Mouse (Mus musculus) limb, embryonic 12.5 days (tissue): ENCODE measurements at regions not wholly inside any gene's neighbourhood (a gene's known extent, or its start where the extent isn't known, plus 50 kb on each side); places are given as distances from the start of the nearest gene placed in this dataset.

Experiments used
- ATAC-seq: fragments of 200-750 bp; cut with Nextera tagmentation; 2 replicates; pipeline ENCODE4 v1.8.0; 2017; ENCODE audit warnings: low read depth, moderate TSS enrichment; ENCODE audit not compliant: insufficient number of reproducible peaks, insufficient read depth, low FRiP score, low TSS enrichment
- H3K27ac ChIP-seq: fragments of 300-500 bp; sonication (generic); 2 replicates; pipeline ENCODE4 v1.5.1; 2016; ENCODE audit warnings: mild to moderate bottlenecking, moderate library complexity
- H3K27me3 ChIP-seq: fragments of 300-500 bp; sonication (generic); 2 replicates; pipeline ENCODE4 v1.6.1; 2016; ENCODE audit warnings: mild to moderate bottlenecking, moderate library complexity
- H3K36me3 ChIP-seq: fragments of 300-500 bp; sonication (generic); 2 replicates; pipeline ENCODE4 v1.6.1; 2016; ENCODE audit warnings: mild to moderate bottlenecking, moderate library complexity
- H3K4me1 ChIP-seq: fragments of 300-500 bp; sonication (generic); replicated peaks from 2 replicates; pipeline ENCODE4 v1.6.1; 2016
- H3K4me2 ChIP-seq: fragments of 300-500 bp; sonication (generic); 2 replicates; pipeline ENCODE4 v1.6.1; 2016; ENCODE audit warnings: mild to moderate bottlenecking, moderate library complexity
- H3K4me3 ChIP-seq: fragments of 300-500 bp; sonication (generic); replicated peaks from 2 replicates; pipeline ENCODE4 v1.5.1; 2016; ENCODE audit warnings: mild to moderate bottlenecking
- H3K9ac ChIP-seq: fragments of 300-500 bp; sonication (generic); replicated peaks from 2 replicates; pipeline ENCODE4 v1.6.1; 2016; ENCODE audit warnings: mild to moderate bottlenecking, moderate library complexity
- H3K9me3 ChIP-seq: fragments of 300-500 bp; sonication (generic); 2 replicates; pipeline ENCODE4 v1.6.1; 2016; ENCODE audit warnings: mild to moderate bottlenecking, moderate library complexity
- WGBS: fragments of 180-500 bp; shearing (Covaris S2); methylation state at CpG from one replicate; pipeline ENCODE4 v1.1.7; 2016; 5-methylcytosine and 5-hydroxymethylcytosine counted together

DNA sequence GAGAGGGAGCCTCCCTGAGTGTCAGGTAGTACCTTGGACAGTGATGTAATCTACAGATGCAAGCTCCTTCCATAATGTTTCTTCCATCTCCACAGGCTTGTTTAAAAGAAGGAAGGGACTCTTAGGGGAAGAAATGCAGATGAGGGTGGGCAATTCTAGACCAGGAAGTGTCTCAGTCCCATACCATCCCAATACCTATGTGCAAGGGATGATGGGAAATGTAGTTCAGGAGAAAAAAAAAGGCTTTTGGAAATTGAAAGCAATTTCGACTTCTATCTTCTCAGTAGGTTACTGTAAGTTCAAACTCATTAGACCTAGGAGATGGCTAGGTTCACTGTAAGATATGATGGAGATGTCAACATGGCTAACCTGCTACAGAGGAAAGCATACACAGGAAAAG is 68.3 kb downstream of the Cd83 start:
- Histone ChIP-seq H3K4me1 (peaks cover 11% of the 10 kb centered on the region), H3K27ac (no peak overlapping the region), H3K4me2 (no peak overlapping the region), H3K9me3 (no peaks in the 10 kb centered on the region), H3K27me3 (no peaks in the 10 kb centered on the region; the same call in 1 of the 2 replicates), H3K36me3 (no peaks in the 10 kb centered on the region), H3K4me3 (no peak overlapping the region), H3K9ac (no peak overlapping the region)
- no peak for ATAC-seq
- WGBS, result 68% methylated on average over 1 of the region's 1 CpGs

GRCm38 (mm10) chr13:43854973-43855372 is 70.4 kb downstream of the Cd83 start:
- H3K4me3 ChIP-seq, result no peak overlapping the region
- H3K27me3 ChIP-seq, result no peaks in the 10 kb centered on the region; the same call in 1 of the 2 replicates
- 91% methylated on average over 2 of the region's 2 CpGs for WGBS
- no peak overlapping the region for H3K4me2 ChIP-seq
- no peak for ATAC-seq
- H3K9me3 ChIP-seq, result no peaks in the 10 kb centered on the region
- H3K4me1 ChIP-seq, result peaks cover 5% of the 10 kb centered on the region
- no peaks in the 10 kb centered on the region for H3K36me3 ChIP-seq
- H3K9ac ChIP-seq, result no peak overlapping the region
- H3K27ac ChIP-seq, result no peak overlapping the region

DNA sequence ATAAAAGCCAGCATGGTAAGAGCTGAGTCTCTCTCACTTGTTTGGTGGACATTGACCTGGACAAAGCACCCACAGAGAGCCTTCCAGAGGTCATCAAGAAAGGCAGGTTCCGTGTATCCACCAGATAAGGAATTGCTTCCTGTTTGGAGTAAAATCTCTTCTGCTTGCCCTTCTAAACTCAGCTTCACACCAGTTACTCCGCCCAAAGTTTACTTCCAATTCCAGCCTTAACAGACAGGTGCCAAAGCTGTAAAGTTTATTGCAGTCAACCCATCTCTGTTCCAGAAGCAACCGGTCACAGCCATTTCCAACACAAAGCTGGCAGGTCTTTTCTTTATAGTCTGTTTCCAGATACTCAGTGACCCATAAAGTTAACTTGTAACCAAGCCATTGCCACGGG is 76.4 kb downstream of the Cd83 start:
- H3K4me2 ChIP-seq, result no peak overlapping the region
- no peak overlapping the region for H3K9ac ChIP-seq
- ATAC-seq, result no peak
- H3K27me3 ChIP-seq, result 0 out of 2 replicates have a peak, but pooled peaks cover 3% of the 10 kb centered on the region
- H3K4me3 ChIP-seq, result no peak overlapping the region
- H3K36me3 ChIP-seq, result no peaks in the 10 kb centered on the region
- H3K9me3 ChIP-seq, result no peaks in the 10 kb centered on the region
- WGBS, result 26% methylated on average over 4 of the region's 4 CpGs
- no peak overlapping the region for H3K27ac ChIP-seq
- H3K4me1 ChIP-seq, result peaks cover 29% of the 10 kb centered on the region

DNA sequence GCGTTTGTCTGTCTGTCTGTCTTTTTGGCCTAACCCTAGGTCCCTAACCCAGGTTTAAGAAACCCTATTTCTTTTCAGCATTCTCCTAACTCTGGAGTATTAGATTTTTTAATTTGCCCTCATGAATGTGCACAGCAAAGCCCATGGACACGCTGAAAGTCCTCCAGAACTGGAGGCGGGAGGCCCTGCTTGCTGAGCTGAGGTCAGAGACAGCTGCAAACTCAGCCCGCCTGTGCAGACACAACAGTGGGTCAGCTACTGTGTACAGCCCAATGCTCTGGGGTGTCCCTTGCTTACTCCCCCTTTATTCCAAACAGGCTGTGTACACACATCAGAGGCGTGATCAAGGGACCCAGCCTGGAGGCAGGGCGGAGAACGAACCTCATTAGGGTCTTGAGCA is 76.8 kb downstream of the Cd83 start:
- WGBS, result 50% methylated on average over 7 of the region's 7 CpGs
- no peaks in the 10 kb centered on the region for H3K36me3 ChIP-seq
- no peak overlapping the region for H3K4me3 ChIP-seq
- ATAC-seq, result no peak
- H3K27ac ChIP-seq, result no peak overlapping the region
- 0 out of 2 replicates have a peak, but pooled peaks cover 5% of the 10 kb centered on the region for H3K27me3 ChIP-seq
- H3K9ac ChIP-seq, result no peak overlapping the region
- no peak overlapping the region for H3K4me2 ChIP-seq
- H3K4me1 ChIP-seq, result peaks cover 29% of the 10 kb centered on the region
- no peaks in the 10 kb centered on the region for H3K9me3 ChIP-seq

DNA sequence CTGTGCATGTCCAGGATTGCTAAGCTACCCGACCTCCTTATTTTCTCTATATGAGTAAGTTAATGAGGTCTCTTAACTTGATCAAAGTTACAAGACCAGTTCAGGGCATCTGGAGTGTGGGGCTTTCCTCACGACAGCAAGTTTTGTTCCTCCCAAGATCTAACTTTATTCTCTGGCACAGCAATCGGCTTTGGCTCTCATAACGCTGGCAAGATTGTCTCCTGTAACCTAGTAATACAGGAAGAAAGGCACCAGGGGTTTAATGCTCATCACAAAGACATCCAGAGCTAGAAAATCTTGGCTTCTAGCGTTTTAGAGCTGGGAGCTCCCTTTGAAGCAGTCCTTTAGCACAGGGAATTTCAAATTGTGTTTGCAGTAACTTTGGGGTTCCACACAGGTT is 77.5 kb downstream of the Cd83 start:
- H3K4me2 ChIP-seq, result no peak overlapping the region
- H3K27ac ChIP-seq, result no peak overlapping the region
- ATAC-seq, result no peak
- WGBS, result 52% methylated on average over 5 of the region's 5 CpGs
- peaks cover 29% of the 10 kb centered on the region for H3K4me1 ChIP-seq
- H3K36me3 ChIP-seq, result no peaks in the 10 kb centered on the region
- no peak overlapping the region for H3K4me3 ChIP-seq
- H3K9ac ChIP-seq, result no peak overlapping the region
- peaks cover 8% of the 10 kb centered on the region; the same call in 1 of the 2 replicates for H3K27me3 ChIP-seq
- no peaks in the 10 kb centered on the region for H3K9me3 ChIP-seq

DNA sequence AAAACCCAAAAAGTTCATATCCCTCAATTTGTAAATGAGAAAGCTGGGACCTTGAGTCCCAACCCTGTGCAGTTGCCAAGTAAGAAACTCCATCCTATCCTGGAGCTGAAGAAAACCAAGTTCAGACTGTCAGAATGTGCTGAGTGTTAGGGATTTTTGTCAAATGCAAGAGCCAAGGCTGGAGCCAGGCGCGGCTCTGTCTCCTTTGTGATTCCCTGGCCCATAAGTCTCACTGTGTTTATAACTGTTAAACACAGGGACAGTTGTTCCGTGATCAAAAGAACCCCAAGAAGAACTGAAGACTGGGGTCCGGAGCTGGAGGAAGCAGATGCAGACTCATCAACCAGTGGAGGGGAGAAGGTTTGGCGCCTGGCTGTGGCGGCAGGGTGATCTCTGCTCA is 78.0 kb downstream of the Cd83 start:
- no peak for ATAC-seq
- peaks cover 8% of the 10 kb centered on the region; the same call in 1 of the 2 replicates for H3K27me3 ChIP-seq
- no peaks in the 10 kb centered on the region for H3K36me3 ChIP-seq
- H3K4me2 ChIP-seq, result no peak overlapping the region
- no peak overlapping the region for H3K4me3 ChIP-seq
- H3K4me1 ChIP-seq, result peaks cover 29% of the 10 kb centered on the region
- no peak overlapping the region for H3K27ac ChIP-seq
- no peaks in the 10 kb centered on the region for H3K9me3 ChIP-seq
- H3K9ac ChIP-seq, result no peak overlapping the region
- WGBS, result 63% methylated on average over 6 of the region's 6 CpGs

- Histone ChIP-seq H3K9me3 (no peaks in the 10 kb centered on the region), H3K27me3 (peaks cover 8% of the 10 kb centered on the region; the same call in 1 of the 2 replicates), H3K4me2 (peak overlapping the region; percentile 61), H3K27ac (0 out of 2 replicates have a peak overlapping the region, but pooled peaks have one; percentile 77), H3K9ac (no peak overlapping the region), H3K4me3 (no peak overlapping the region), H3K4me1 (peaks cover 29% of the 10 kb centered on the region), H3K36me3 (no peaks in the 10 kb centered on the region)
- no peak for ATAC-seq
- WGBS, result 78% methylated on average over 7 of the region's 7 CpGs
These were observed 79.1 kb downstream of the Cd83 start for GRCm38 (mm10) chr13:43863581-43864100.

GRCm38 (mm10) chr13:43864153-43864861 is 79.7 kb downstream of the Cd83 start:
- no peaks in the 10 kb centered on the region for H3K36me3 ChIP-seq
- peak overlapping the region; percentile 35 for H3K4me3 ChIP-seq
- H3K4me1 ChIP-seq, result peaks cover 33% of the 10 kb centered on the region
- H3K9me3 ChIP-seq, result no peaks in the 10 kb centered on the region
- 2% methylated on average over 35 of the region's 35 CpGs for WGBS
- peak overlapping the region; percentile 77 for H3K27ac ChIP-seq
- peak overlapping the region; percentile 61 for H3K4me2 ChIP-seq
- peak overlapping the region; percentile 40 for H3K9ac ChIP-seq
- peak; percentile 100 for ATAC-seq
- peaks cover 8% of the 10 kb centered on the region; the same call in 1 of the 2 replicates for H3K27me3 ChIP-seq

GRCm38 (mm10) chr13:43865036-43865435 is 80.5 kb downstream of the Cd83 start:
- Histone ChIP-seq H3K9ac (peak overlapping the region; percentile 40; the same call in 1 of the 2 replicates), H3K4me3 (peak overlapping the region; percentile 35), H3K4me1 (peaks cover 33% of the 10 kb centered on the region), H3K27ac (peak overlapping the region; percentile 54; the same call in 1 of the 2 replicates), H3K27me3 (peaks cover 8% of the 10 kb centered on the region; the same call in 1 of the 2 replicates), H3K4me2 (peak overlapping the region; percentile 61), H3K36me3 (no peaks in the 10 kb centered on the region), H3K9me3 (no peaks in the 10 kb centered on the region)
- WGBS, result 1% methylated on average over 20 of the region's 20 CpGs
- ATAC-seq, result peak; percentile 18; the same call in 1 of the 2 replicates

DNA sequence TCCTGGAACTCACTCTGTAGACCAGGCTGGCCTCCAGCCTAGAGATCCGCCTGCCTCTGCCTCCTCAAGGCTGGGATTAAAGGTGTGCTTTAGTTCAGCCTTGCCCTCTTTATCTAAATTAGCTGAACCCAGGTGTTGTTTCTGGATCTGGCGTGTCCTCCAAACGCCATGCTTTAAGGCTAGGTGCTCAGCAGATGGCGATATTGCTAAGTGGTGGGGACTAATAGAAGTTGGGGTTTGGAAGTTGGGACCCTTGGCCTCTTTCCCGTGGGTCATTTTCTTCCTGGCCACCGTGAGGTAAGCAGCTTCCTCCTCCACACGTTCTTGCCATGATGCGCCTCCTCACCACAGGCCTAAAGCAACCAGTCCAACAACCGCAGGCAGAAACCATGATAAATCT is 91.3 kb downstream of the Cd83 start:
- Histone ChIP-seq H3K27me3 (no peaks in the 10 kb centered on the region; the same call in 1 of the 2 replicates), H3K9me3 (no peaks in the 10 kb centered on the region), H3K4me2 (no peak overlapping the region), H3K4me3 (no peak overlapping the region), H3K4me1 (peaks cover 16% of the 10 kb centered on the region; the same call in 1 of the 2 replicates), H3K9ac (no peak overlapping the region), H3K36me3 (no peaks in the 10 kb centered on the region), H3K27ac (no peak overlapping the region)
- ATAC-seq, result no peak
- 83% methylated on average over 9 of the region's 9 CpGs for WGBS

GRCm38 (mm10) chr13:43887284-43887683 is 102.7 kb downstream of the Cd83 start:
- peaks cover 8% of the 10 kb centered on the region; the same call in 1 of the 2 replicates for H3K9me3 ChIP-seq
- H3K4me3 ChIP-seq, result no peak overlapping the region
- H3K4me1 ChIP-seq, result peaks cover 6% of the 10 kb centered on the region
- H3K36me3 ChIP-seq, result no peaks in the 10 kb centered on the region
- H3K4me2 ChIP-seq, result no peak overlapping the region
- no peak for ATAC-seq
- 93% methylated on average over 3 of the region's 3 CpGs for WGBS
- no peaks in the 10 kb centered on the region for H3K27me3 ChIP-seq
- no peak overlapping the region for H3K27ac ChIP-seq
- no peak overlapping the region for H3K9ac ChIP-seq
